18 mouse cellular contexts compared by ENCODE assay signal in the genomic region with DNA sequence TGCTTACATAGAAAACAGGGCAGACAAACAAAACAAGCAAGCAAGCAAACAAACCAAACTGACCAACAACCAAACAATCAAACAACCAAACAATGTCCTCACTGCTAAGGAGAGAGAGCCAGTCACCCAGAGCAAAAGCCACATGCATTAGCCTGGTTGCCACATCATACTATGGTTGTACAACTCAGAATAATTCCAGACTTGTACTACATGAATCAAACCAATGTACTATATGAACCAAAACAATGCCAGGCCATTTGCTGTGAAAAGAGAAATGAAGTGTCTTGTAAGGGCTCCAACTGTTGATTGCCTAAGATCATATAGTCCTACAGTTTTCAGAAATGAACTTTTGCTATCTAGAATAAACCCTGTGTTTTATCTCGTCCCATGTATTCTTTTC. TPM values are rescaled to one million over a fixed set of nuclear protein-coding genes. Genes with fewer than 3 reads are reported as not detected.
DNase-seq lines count a peak whose midpoint lies in the region; ATAC-seq and TF ChIP-seq lines count a peak whose summit lies in the region.
"Had no signal": no experiment of that assay in that cellular context is flagged by ENCODE, and none has a peak within 500 bp of the region (broad histone marks: within the 10 kb centered on the region; RNA-seq: fewer than 3 reads in every experiment).

No protein-coding gene starts in this region.

- H3K4me2 ChIP-seq in lung, embryonic 16.5 days (ENCODE audit: low read depth, low read length): no peak overlapping the region
- peak overlapping the region; percentile 22 for H3K4me2 ChIP-seq in forebrain, embryonic 16.5 days (ENCODE audit: low read length)
- H3K4me2 ChIP-seq in midbrain, embryonic 16.5 days (ENCODE audit: low read length): 0 out of 2 replicates have a peak overlapping the region, but pooled peaks have one; percentile 4
- H3K4me2 ChIP-seq: embryonic facial prominence, embryonic 15.5 days; heart, embryonic 11.5 days; midbrain, embryonic 12.5 days had no signal

- no peak overlapping the region for H3K4me3 ChIP-seq in lung, embryonic 16.5 days (ENCODE audit: low read length)
- no peak overlapping the region for H3K4me3 ChIP-seq in lung, adult 2 months (replicated peaks; ENCODE audit: extremely low read depth, low read depth, low read length)
- H3K4me3 ChIP-seq in forebrain, embryonic 16.5 days (replicated peaks; ENCODE audit: low read length): no peak overlapping the region
- H3K4me3 ChIP-seq in midbrain, embryonic 16.5 days (ENCODE audit: low read depth, low read length): no peak overlapping the region
- H3K4me3 ChIP-seq: embryonic facial prominence, embryonic 15.5 days; gastrocnemius, adult 2 months; midbrain, embryonic 12.5 days had no signal

- no peaks in the 10 kb centered on the region for H3K27me3 ChIP-seq in lung, embryonic 16.5 days (ENCODE audit: control insufficient read depth, insufficient read depth, low read depth, low read length)
- no peaks in the 10 kb centered on the region for H3K27me3 ChIP-seq in forebrain, embryonic 16.5 days (replicated peaks; ENCODE audit: control insufficient read depth, insufficient read depth, low read length)
- no peaks in the 10 kb centered on the region for H3K27me3 ChIP-seq in midbrain, embryonic 16.5 days (ENCODE audit: control insufficient read depth, insufficient read depth, low read depth, low read length)
- H3K27me3 ChIP-seq: CH12.LX; embryonic facial prominence, embryonic 15.5 days; midbrain, embryonic 12.5 days had no signal

- no peaks in the 10 kb centered on the region for H3K9me3 ChIP-seq in lung, embryonic 16.5 days (ENCODE audit: control insufficient read depth, low read length)
- no peaks in the 10 kb centered on the region for H3K9me3 ChIP-seq in forebrain, embryonic 16.5 days (ENCODE audit: control insufficient read depth, low read length)
- H3K9me3 ChIP-seq in midbrain, embryonic 16.5 days (replicated peaks; ENCODE audit: control insufficient read depth, low read length, poor library complexity, severe bottlenecking): no peaks in the 10 kb centered on the region
- H3K9me3 ChIP-seq: embryonic facial prominence, embryonic 15.5 days; midbrain, embryonic 12.5 days had no signal

- no peak for TF ChIP-seq POLR2A in lung, adult 2 months (IDR thresholded peaks at IDR 0.05; ENCODE audit: borderline replicate concordance, extremely low read depth, low read depth, low read length)

- no peak overlapping the region for H3K27ac ChIP-seq in lung, embryonic 16.5 days (ENCODE audit: low read length)
- peak overlapping the region; percentile 85 for H3K27ac ChIP-seq in forebrain, embryonic 16.5 days (ENCODE audit: low read length)
- H3K27ac ChIP-seq in midbrain, embryonic 16.5 days (ENCODE audit: low read length): peak overlapping the region; percentile 71
- H3K27ac ChIP-seq: embryonic facial prominence, embryonic 15.5 days; gastrocnemius, adult 2 months; macrophage; midbrain, embryonic 12.5 days had no signal

- no peak overlapping the region for H3K9ac ChIP-seq in lung, embryonic 16.5 days (ENCODE audit: low read length)
- no peak overlapping the region for H3K9ac ChIP-seq in forebrain, embryonic 16.5 days (replicated peaks; ENCODE audit: low read depth, low read length)
- no peak overlapping the region for H3K9ac ChIP-seq in midbrain, embryonic 16.5 days (ENCODE audit: low read depth, low read length)
- H3K9ac ChIP-seq: embryonic facial prominence, embryonic 15.5 days; midbrain, embryonic 12.5 days had no signal

- H3K4me1 ChIP-seq in lung, embryonic 16.5 days (replicated peaks; ENCODE audit: control insufficient read depth, insufficient read depth, low read length): no peaks in the 10 kb centered on the region
- no peaks in the 10 kb centered on the region for H3K4me1 ChIP-seq in lung, adult 2 months (ENCODE audit: control insufficient read depth, insufficient read depth, low read length)
- peaks cover 18% of the 10 kb centered on the region for H3K4me1 ChIP-seq in forebrain, embryonic 16.5 days (replicated peaks; ENCODE audit: control insufficient read depth, insufficient read depth, low read length)
- peaks cover 11% of the 10 kb centered on the region for H3K4me1 ChIP-seq in midbrain, embryonic 16.5 days (ENCODE audit: control insufficient read depth, insufficient read depth, low read length)
- H3K4me1 ChIP-seq: embryonic facial prominence, embryonic 15.5 days had no signal

- TF ChIP-seq CTCF in lung, adult 2 months (IDR thresholded peaks at IDR 0.05; ENCODE audit: insufficient read depth, low read length): no peak

- peak; percentile 25 for ATAC-seq in frontal cortex, adult (ENCODE audit: low TSS enrichment)
- peak; percentile 52; the same call in 1 of the 2 replicates for ATAC-seq in lung, embryonic 16.5 days (ENCODE audit: low read depth)
- ATAC-seq in forebrain, embryonic 16.5 days: peak; percentile 32; the same call in 1 of the 2 replicates
- peak; percentile 34 for ATAC-seq in midbrain, embryonic 16.5 days
- ATAC-seq: inflammation-experienced regulatory T-cells, adult 6 months had no signal

- H3K36me3 ChIP-seq in lung, embryonic 16.5 days (ENCODE audit: control insufficient read depth, insufficient read depth, low read length): no peaks in the 10 kb centered on the region
- H3K36me3 ChIP-seq in forebrain, embryonic 16.5 days (ENCODE audit: control insufficient read depth, insufficient read depth): no peaks in the 10 kb centered on the region
- peaks cover 10% of the 10 kb centered on the region for H3K36me3 ChIP-seq in midbrain, embryonic 16.5 days (ENCODE audit: control insufficient read depth, insufficient read depth, low read length)
- H3K36me3 ChIP-seq: embryonic facial prominence, embryonic 15.5 days; midbrain, embryonic 12.5 days had no signal

- no peak for DNase-seq in frontal cortex, postnatal 14 days (ENCODE audit: low spot score in 2 of 2)
- no peak for DNase-seq in lung, adult 2 months
- no peak for DNase-seq in cerebellum, postnatal 10 days
- DNase-seq: gastrocnemius, adult 2 months; heart, postnatal 10 days; kidney, adult 2 months; kidney, postnatal 10 days; liver had no signal

- 28% methylated on average over 1 of the region's 1 CpGs for WGBS in lung, embryonic 16.5 days
- 52% methylated on average over 1 of the region's 1 CpGs for WGBS in lung, adult 2 months
- 14% methylated on average over 1 of the region's 1 CpGs for WGBS in forebrain, embryonic 16.5 days
- WGBS in midbrain, embryonic 16.5 days: 12% methylated on average over 1 of the region's 1 CpGs

RNA-seq across cellular contexts. Expression of a gene that starts 37.0 kb away (rescaled TPM):
- polyA plus RNA-seq in lung, embryonic 16.5 days (2015; fragmentation: Nextera tagmentation; extraction: Ambion mirVana): 0.08 and 0.15 TPM in 2 replicates
- polyA plus RNA-seq in lung, adult 2 months (2012; rRNA removed): 0.20 and 0.23 TPM in 2 replicates
- 0.34 and 0.54 TPM in 2 replicates for polyA plus RNA-seq in forebrain, embryonic 16.5 days (2015; fragmentation: Nextera tagmentation; extraction: Ambion mirVana)
- 0.83 TPM in 2 replicates for polyA plus RNA-seq in midbrain, embryonic 16.5 days (2015; fragmentation: Nextera tagmentation; extraction: Ambion mirVana)
- polyA plus RNA-seq: macrophage had no signal
